Mouse (Mus musculus) CD4-positive helper T cell, adult 2 months (primary cell): ENCODE measurements around the gene Dcaf12l1.
"Not testable (repeated sequence)": the region's sequence is repeated elsewhere in the genome, so short reads cannot be mapped to it uniquely, and the experiment has no call there.

Experiments
- DNase-seq: peaks from one replicate; pipeline ENCODE4 v3.0.0-alpha.2; 2012; ENCODE audit warnings: low read depth, missing footprints, low spot score

Dcaf12l1 gene

DNA sequence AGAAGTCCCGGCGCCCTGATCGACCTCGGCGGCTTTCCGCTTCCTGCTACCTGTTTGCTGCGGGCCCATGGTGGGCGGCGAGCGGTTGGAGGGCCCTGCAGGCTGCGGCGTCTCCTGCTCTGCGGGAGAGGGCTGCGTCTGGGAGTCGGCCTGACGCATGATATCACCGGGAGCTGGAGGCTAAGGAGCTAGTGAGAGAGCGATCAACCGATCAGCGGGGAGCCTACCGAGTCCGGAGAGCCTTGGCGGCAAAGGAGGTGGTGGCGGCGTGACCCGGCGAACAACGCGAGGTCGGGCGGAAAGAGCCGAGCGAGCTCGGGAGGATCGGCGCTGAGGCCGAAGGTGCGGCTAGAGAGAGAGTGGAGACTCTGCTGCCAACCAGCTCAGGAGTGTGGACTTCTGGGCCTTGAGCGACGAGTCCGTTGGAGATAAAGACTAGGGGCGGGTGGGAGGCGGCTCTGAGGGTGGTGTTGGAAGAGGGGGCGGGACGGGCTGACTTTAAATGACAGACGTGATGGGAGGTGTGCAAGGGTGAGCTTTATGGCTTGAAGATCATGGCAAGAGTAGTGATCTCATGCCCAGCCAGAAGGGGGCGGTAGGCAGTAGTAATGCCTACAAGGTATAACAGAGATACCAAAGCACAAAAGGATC, at the start of gene Dcaf12l1:
Dcaf12l1 (minus strand) TSS at position 437 of the 651 bp plus-strand sequence.
- peak; percentile 12 for DNase-seq

GRCm38 (mm10) chrX:44809356-44809755, 19.4 kb upstream of the Dcaf12l1 start:
- DNase-seq: not testable (repeated sequence)

DNA sequence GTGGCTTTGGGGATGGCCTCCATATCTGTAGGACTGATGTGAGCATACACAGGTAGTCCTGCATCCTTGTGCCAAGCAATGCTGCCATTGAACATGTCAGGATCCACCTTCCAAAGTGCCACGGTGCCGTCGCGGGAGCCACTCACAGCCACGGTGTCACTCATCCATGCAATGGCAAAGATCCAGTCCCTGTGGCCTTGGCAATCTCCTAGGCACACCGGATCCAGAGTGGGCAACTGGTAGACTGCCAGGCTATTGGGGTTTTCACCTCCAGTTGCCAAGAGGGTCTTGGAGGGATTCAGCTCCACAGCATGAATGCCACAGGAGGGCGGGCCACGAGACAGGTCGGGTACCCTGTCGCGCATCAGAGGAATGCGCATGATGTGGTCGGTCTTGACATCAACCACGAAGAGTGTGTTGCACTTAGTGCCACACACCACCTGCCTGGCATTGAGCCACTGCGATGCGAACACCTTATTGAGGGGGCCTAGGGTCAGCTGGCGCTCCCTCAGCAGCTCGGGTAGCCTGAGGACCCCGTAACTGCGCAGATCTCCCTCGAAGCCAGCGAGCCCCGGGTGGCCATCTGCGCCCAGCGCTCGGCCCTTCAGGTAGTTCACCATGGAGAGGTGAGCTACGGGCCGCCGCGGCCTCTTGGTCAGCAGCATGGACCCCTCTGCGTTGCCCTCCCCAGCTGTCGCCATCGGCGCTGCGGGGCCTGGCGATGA, 799 bp downstream of the Dcaf12l1 start:
- DNase-seq: no peak
